Comparison of ENCODE assay signal across 8 mouse cellular contexts in the genomic region with DNA sequence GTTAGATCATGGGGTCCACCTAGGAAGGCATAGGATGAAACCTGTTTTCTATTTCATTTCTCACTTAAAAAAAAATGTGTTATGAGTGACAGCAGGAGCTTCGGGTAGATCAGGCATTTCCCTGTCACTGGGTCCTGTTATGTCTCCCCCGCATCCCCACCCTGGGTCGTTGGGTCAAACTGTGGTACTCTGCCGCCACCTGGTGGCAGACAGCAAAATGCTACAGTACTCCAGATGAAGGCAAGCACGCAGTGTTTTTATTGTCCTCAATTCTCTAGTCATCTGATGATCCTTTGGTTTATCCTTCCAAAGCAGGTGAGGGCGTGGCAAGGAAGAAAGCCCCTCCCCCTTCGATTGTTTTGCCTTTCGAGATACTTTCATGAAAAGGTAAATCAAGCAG.
DNase-seq lines count a peak whose midpoint lies in the region; ATAC-seq lines count a peak whose summit lies in the region.

No protein-coding gene starts in this region.

- H3K9me3 ChIP-seq in liver, embryonic 12.5 days (replicated peaks), result no peaks in the 10 kb centered on the region
- no peaks in the 10 kb centered on the region for H3K9me3 ChIP-seq in liver, embryonic 11.5 days (ENCODE audit: control insufficient read depth, low read length)
- no peaks in the 10 kb centered on the region for H3K9me3 ChIP-seq in neural tube, embryonic 12.5 days

- H3K4me2 ChIP-seq in liver, embryonic 12.5 days, result no peak overlapping the region
- no peak overlapping the region for H3K4me2 ChIP-seq in liver, embryonic 11.5 days
- no peak overlapping the region for H3K4me2 ChIP-seq in neural tube, embryonic 12.5 days (replicated peaks)

- DNase-seq in liver, result peak; percentile 56
- DNase-seq in cerebellum, postnatal 36 days, result peak; percentile 82 to 85
- peak; percentile 61 to 68 for DNase-seq in gastrocnemius, postnatal 4 days (ENCODE audit: low spot score in 2 of 2)
- peak; percentile 43 for DNase-seq in kidney, adult 9 months
- peak; percentile 45 for DNase-seq in liver, embryonic 11.5 days (ENCODE audit: low spot score)
- DNase-seq in thymus, postnatal 0 days (ENCODE audit: low spot score), result peak; percentile 55

- no peaks in the 10 kb centered on the region for H3K27me3 ChIP-seq in liver, embryonic 12.5 days (replicated peaks)
- no peaks in the 10 kb centered on the region for H3K27me3 ChIP-seq in liver, embryonic 11.5 days (replicated peaks; ENCODE audit: control insufficient read depth, insufficient read depth, low read length)
- no peaks in the 10 kb centered on the region for H3K27me3 ChIP-seq in neural tube, embryonic 12.5 days (replicated peaks)

- no peak overlapping the region for H3K4me3 ChIP-seq in liver, embryonic 12.5 days
- no peak overlapping the region for H3K4me3 ChIP-seq in liver, embryonic 11.5 days (ENCODE audit: low read depth, low read length)
- H3K4me3 ChIP-seq in neural tube, embryonic 12.5 days, result no peak overlapping the region

- no peaks in the 10 kb centered on the region for H3K4me1 ChIP-seq in liver, embryonic 12.5 days
- no peaks in the 10 kb centered on the region for H3K4me1 ChIP-seq in liver, embryonic 11.5 days (replicated peaks; ENCODE audit: control insufficient read depth, insufficient read depth, low read length)
- H3K4me1 ChIP-seq in neural tube, embryonic 12.5 days, result peaks cover 18% of the 10 kb centered on the region

- H3K36me3 ChIP-seq in liver, embryonic 12.5 days, result no peaks in the 10 kb centered on the region
- no peaks in the 10 kb centered on the region for H3K36me3 ChIP-seq in liver, embryonic 11.5 days (ENCODE audit: control insufficient read depth, insufficient read depth, low read length)
- H3K36me3 ChIP-seq in neural tube, embryonic 12.5 days, result no peaks in the 10 kb centered on the region

- H3K9ac ChIP-seq in liver, embryonic 12.5 days, result no peak overlapping the region
- H3K9ac ChIP-seq in liver, embryonic 11.5 days (ENCODE audit: low read depth, low read length), result no peak overlapping the region
- no peak overlapping the region for H3K9ac ChIP-seq in neural tube, embryonic 12.5 days

- ATAC-seq in liver, embryonic 12.5 days, result no peak
- no peak for ATAC-seq in liver, embryonic 11.5 days (replicated peaks; ENCODE audit: low FRiP score)
- ATAC-seq in neural tube, embryonic 12.5 days (ENCODE audit: low FRiP score, low read depth), result peak; percentile 72

- no peak overlapping the region for H3K27ac ChIP-seq in liver, embryonic 12.5 days
- no peak overlapping the region for H3K27ac ChIP-seq in liver, embryonic 11.5 days (ENCODE audit: low read depth, low read length)
- H3K27ac ChIP-seq in neural tube, embryonic 12.5 days, result no peak overlapping the region

- 7% methylated on average over 8 of the region's 8 CpGs for WGBS in liver, embryonic 12.5 days (ENCODE audit: insufficient replicate concordance)
- WGBS in liver, embryonic 11.5 days, result 4% methylated on average over 8 of the region's 8 CpGs
- 3% methylated on average over 8 of the region's 8 CpGs for WGBS in neural tube, embryonic 12.5 days
